Mouse (Mus musculus): ENCODE measurements around the gene Bag6. TPM values are rescaled to one million over a fixed set of nuclear protein-coding genes. Genes with fewer than 3 reads are reported as not detected.

The Bag6 gene
- polyA plus RNA-seq, 1 experiment = 411 TPM

- Histone ChIP-seq H3K27me3 (ENCODE audit: control insufficient read depth, insufficient read depth, low read length) (no peaks in the 10 kb centered on the region), H3K27ac (ENCODE audit: control insufficient read depth, insufficient read depth, low read length) (no peak overlapping the region), H3K4me1 (replicated peaks; ENCODE audit: control insufficient read depth, insufficient read depth, low read length) (no peaks in the 10 kb centered on the region), H3K4me3 (ENCODE audit: control insufficient read depth, insufficient read depth, low read length) (no peak overlapping the region), H3K36me3 (ENCODE audit: control insufficient read depth, insufficient read depth, low read length) (peaks cover 85% of the 10 kb centered on the region)
- WGBS = 95% methylated on average over 6 of the region's 6 CpGs
- TF ChIP-seq POLR2A (IDR thresholded peaks at IDR 0.05; ENCODE audit: control insufficient read depth, extremely low read depth, insufficient read depth, low read length, poor library complexity) (no peak), CTCF (IDR thresholded peaks at IDR 0.05; ENCODE audit: borderline replicate concordance, control insufficient read depth, extremely low read depth, insufficient read depth, low read length, poor library complexity) (no peak)
- no peak for DNase-seq
Observed at GRCm38 (mm10) chr17:35141971-35142370, 7.0 kb downstream of the Bag6 start.

GRCm38 (mm10) chr17:35146139-35146538 lies 11.2 kb downstream of the Bag6 start:
- 92% methylated on average over 5 of the region's 5 CpGs for WGBS

GRCm38 (mm10) chr17:35147348-35147747 lies 12.4 kb downstream of the Bag6 start:
- no peaks in the 10 kb centered on the region for H3K4me1 ChIP-seq (replicated peaks; ENCODE audit: control insufficient read depth, insufficient read depth, low read length)
- no peaks in the 10 kb centered on the region for H3K27me3 ChIP-seq (ENCODE audit: control insufficient read depth, insufficient read depth, low read length)
- no peak overlapping the region for H3K4me3 ChIP-seq (ENCODE audit: control insufficient read depth, insufficient read depth, low read length)
- DNase-seq = no peak
- WGBS = 86% methylated on average over 3 of the region's 3 CpGs
- H3K27ac ChIP-seq (ENCODE audit: control insufficient read depth, insufficient read depth, low read length) = no peak overlapping the region
- peaks cover 91% of the 10 kb centered on the region for H3K36me3 ChIP-seq (ENCODE audit: control insufficient read depth, insufficient read depth, low read length)
- TF ChIP-seq POLR2A (IDR thresholded peaks at IDR 0.05; ENCODE audit: control insufficient read depth, extremely low read depth, insufficient read depth, low read length, poor library complexity) (no peak), CTCF (IDR thresholded peaks at IDR 0.05; ENCODE audit: borderline replicate concordance, control insufficient read depth, extremely low read depth, insufficient read depth, low read length, poor library complexity) (no peak)

More at GRCm38 (mm10) chr17:35146139-35146538, 11.2 kb downstream of the Bag6 start:
- peaks cover 91% of the 10 kb centered on the region for H3K36me3 ChIP-seq (ENCODE audit: control insufficient read depth, insufficient read depth, low read length)
- H3K27me3 ChIP-seq (ENCODE audit: control insufficient read depth, insufficient read depth, low read length) = no peaks in the 10 kb centered on the region
- no peak for DNase-seq
- no peaks in the 10 kb centered on the region for H3K4me1 ChIP-seq (replicated peaks; ENCODE audit: control insufficient read depth, insufficient read depth, low read length)
- no peak overlapping the region for H3K27ac ChIP-seq (ENCODE audit: control insufficient read depth, insufficient read depth, low read length)
- TF ChIP-seq CTCF (IDR thresholded peaks at IDR 0.05; ENCODE audit: borderline replicate concordance, control insufficient read depth, extremely low read depth, insufficient read depth, low read length, poor library complexity) (no peak), POLR2A (IDR thresholded peaks at IDR 0.05; ENCODE audit: control insufficient read depth, extremely low read depth, insufficient read depth, low read length, poor library complexity) (no peak)
- no peak overlapping the region for H3K4me3 ChIP-seq (ENCODE audit: control insufficient read depth, insufficient read depth, low read length)

GRCm38 (mm10) chr17:35147922-35148639 lies 13.1 kb downstream of the Bag6 start:
- Histone ChIP-seq H3K4me1 (replicated peaks; ENCODE audit: control insufficient read depth, insufficient read depth, low read length) (no peaks in the 10 kb centered on the region), H3K27me3 (ENCODE audit: control insufficient read depth, insufficient read depth, low read length) (no peaks in the 10 kb centered on the region), H3K36me3 (ENCODE audit: control insufficient read depth, insufficient read depth, low read length) (peaks cover 91% of the 10 kb centered on the region), H3K27ac (ENCODE audit: control insufficient read depth, insufficient read depth, low read length) (no peak overlapping the region), H3K4me3 (ENCODE audit: control insufficient read depth, insufficient read depth, low read length) (no peak overlapping the region)
- DNase-seq = no peak
- TF ChIP-seq POLR2A (IDR thresholded peaks at IDR 0.05; ENCODE audit: control insufficient read depth, extremely low read depth, insufficient read depth, low read length, poor library complexity) (no peak), CTCF (IDR thresholded peaks at IDR 0.05; ENCODE audit: borderline replicate concordance, control insufficient read depth, extremely low read depth, insufficient read depth, low read length, poor library complexity) (no peak)
- 77% methylated on average over 5 of the region's 5 CpGs for WGBS

GRCm38 (mm10) chr17:35152121-35152520 lies 17.1 kb downstream of the Bag6 start:
- DNase-seq = no peak
- 97% methylated on average over 4 of the region's 4 CpGs for WGBS

GRCm38 (mm10) chr17:35153077-35153476 lies 18.1 kb downstream of the Bag6 start:
- DNase-seq = no peak
- TF ChIP-seq CTCF (IDR thresholded peaks at IDR 0.05; ENCODE audit: borderline replicate concordance, control insufficient read depth, extremely low read depth, insufficient read depth, low read length, poor library complexity) = no peak
- no peak for TF ChIP-seq POLR2A (IDR thresholded peaks at IDR 0.05; ENCODE audit: control insufficient read depth, extremely low read depth, insufficient read depth, low read length, poor library complexity)
- H3K27me3 ChIP-seq (ENCODE audit: control insufficient read depth, insufficient read depth, low read length) = no peaks in the 10 kb centered on the region
- 95% methylated on average over 9 of the region's 9 CpGs for WGBS
- peaks cover 95% of the 10 kb centered on the region for H3K36me3 ChIP-seq (ENCODE audit: control insufficient read depth, insufficient read depth, low read length)
- H3K4me1 ChIP-seq (replicated peaks; ENCODE audit: control insufficient read depth, insufficient read depth, low read length) = no peaks in the 10 kb centered on the region
- H3K27ac ChIP-seq (ENCODE audit: control insufficient read depth, insufficient read depth, low read length) = no peak overlapping the region
- no peak overlapping the region for H3K4me3 ChIP-seq (ENCODE audit: control insufficient read depth, insufficient read depth, low read length)

More at GRCm38 (mm10) chr17:35152121-35152520, 17.1 kb downstream of the Bag6 start:
- H3K4me1 ChIP-seq (replicated peaks; ENCODE audit: control insufficient read depth, insufficient read depth, low read length) = no peaks in the 10 kb centered on the region
- TF ChIP-seq CTCF (IDR thresholded peaks at IDR 0.05; ENCODE audit: borderline replicate concordance, control insufficient read depth, extremely low read depth, insufficient read depth, low read length, poor library complexity) (no peak), POLR2A (IDR thresholded peaks at IDR 0.05; ENCODE audit: control insufficient read depth, extremely low read depth, insufficient read depth, low read length, poor library complexity) (no peak)
- no peak overlapping the region for H3K27ac ChIP-seq (ENCODE audit: control insufficient read depth, insufficient read depth, low read length)
- no peak overlapping the region for H3K4me3 ChIP-seq (ENCODE audit: control insufficient read depth, insufficient read depth, low read length)
- no peaks in the 10 kb centered on the region for H3K27me3 ChIP-seq (ENCODE audit: control insufficient read depth, insufficient read depth, low read length)
- peaks cover 91% of the 10 kb centered on the region for H3K36me3 ChIP-seq (ENCODE audit: control insufficient read depth, insufficient read depth, low read length)

Measured in thymus, adult 2 months (tissue).